Mouse (Mus musculus) forebrain, embryonic 10.5 days (tissue): ENCODE data around the gene Ggt1. TPM values are rescaled to one million over a fixed set of nuclear protein-coding genes. Genes with fewer than 3 reads are reported as not detected.
"Not testable (repeated sequence)": the region's sequence is repeated elsewhere in the genome, so short reads cannot be mapped to it uniquely, and the experiment has no call there.

Source experiments
- DNase-seq: peaks from one replicate; pipeline ENCODE4 v3.0.0-alpha.2; 2017; ENCODE audit warnings: low spot score; ENCODE audit errors: extremely low spot score
- H3K27ac ChIP-seq: fragments of 300-500 bp; sonication (generic); 2 replicates; pipeline ENCODE4 v1.5.1; 2016; ENCODE audit warnings: mild to moderate bottlenecking
- H3K27me3 ChIP-seq: fragments of 300-500 bp; sonication (generic); 2 replicates; pipeline ENCODE4 v1.6.1; 2016; ENCODE audit warnings: mild to moderate bottlenecking; ENCODE audit not compliant: poor library complexity, severe bottlenecking
- H3K36me3 ChIP-seq: fragments of 300-500 bp; sonication (generic); replicated peaks from 2 replicates; pipeline ENCODE4 v1.6.1; 2016; ENCODE audit warnings: mild to moderate bottlenecking, moderate library complexity
- H3K4me1 ChIP-seq: fragments of 300-500 bp; sonication (generic); 2 replicates; pipeline ENCODE4 v1.6.1; 2016
- H3K4me3 ChIP-seq: fragments of 300-500 bp; sonication (generic); 2 replicates; pipeline ENCODE4 v1.5.1; 2016; ENCODE audit warnings: mild to moderate bottlenecking, moderate library complexity
- H3K9me3 ChIP-seq: fragments of 300-500 bp; sonication (generic); 2 replicates; pipeline ENCODE4 v1.6.1; 2016; ENCODE audit warnings: mild to moderate bottlenecking, moderate library complexity
- WGBS: fragments of 180-500 bp; shearing (Covaris S2); methylation state at CpG from one replicate; pipeline ENCODE4 v1.1.7; 2016; 5-methylcytosine and 5-hydroxymethylcytosine counted together
- polyA plus RNA-seq: library from polyadenylated mRNA; unstranded; fragments of >200 nt; fragmentation: Nextera tagmentation; extraction: Ambion mirVana; gene quantifications from 2 replicates; pipeline ENCODE4 v1.2.1, GENCODE M21; 2016

The Ggt1 gene
- polyA plus RNA-seq, 1 experiment from 2014 or later = 2.3 TPM

DNA sequence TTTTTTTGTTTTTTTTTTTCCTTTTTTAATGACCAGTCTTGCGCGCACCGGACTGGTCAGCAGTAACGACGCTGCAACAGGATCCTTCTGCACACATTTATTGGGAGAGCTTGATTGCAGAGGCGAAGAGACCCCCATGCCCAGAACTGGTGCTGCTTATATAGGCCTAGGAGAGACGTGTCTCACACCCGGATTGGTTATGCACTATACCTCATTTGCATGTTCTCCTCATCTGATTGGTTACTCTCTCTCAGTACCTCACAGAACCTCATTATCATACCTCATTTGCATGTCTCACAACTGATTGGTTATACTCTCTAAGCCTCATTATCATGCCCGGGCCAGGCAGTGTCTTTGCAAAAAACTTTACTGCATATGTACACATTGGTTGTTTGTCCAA is 36.0 kb upstream of the Ggt1 start:
- H3K4me1 ChIP-seq, H3K4me3 ChIP-seq, H3K27ac ChIP-seq, H3K27me3 ChIP-seq, H3K9me3 ChIP-seq, DNase-seq: not testable (repeated sequence)
- 96% methylated on average over 9 of the region's 9 CpGs for WGBS
- H3K36me3 ChIP-seq = peaks cover 96% of the 10 kb centered on the region

GRCm38 (mm10) chr10:75530322-75530721 is 31.1 kb upstream of the Ggt1 start:
- Histone ChIP-seq H3K36me3 (peaks cover 97% of the 10 kb centered on the region), H3K27me3 (no peaks in the 10 kb centered on the region), H3K4me3 (no peak overlapping the region), H3K4me1 (no peaks in the 10 kb centered on the region), H3K9me3 (no peaks in the 10 kb centered on the region), H3K27ac (no peak overlapping the region)
- no peak for DNase-seq
- WGBS = 90% methylated on average over 2 of the region's 2 CpGs

DNA sequence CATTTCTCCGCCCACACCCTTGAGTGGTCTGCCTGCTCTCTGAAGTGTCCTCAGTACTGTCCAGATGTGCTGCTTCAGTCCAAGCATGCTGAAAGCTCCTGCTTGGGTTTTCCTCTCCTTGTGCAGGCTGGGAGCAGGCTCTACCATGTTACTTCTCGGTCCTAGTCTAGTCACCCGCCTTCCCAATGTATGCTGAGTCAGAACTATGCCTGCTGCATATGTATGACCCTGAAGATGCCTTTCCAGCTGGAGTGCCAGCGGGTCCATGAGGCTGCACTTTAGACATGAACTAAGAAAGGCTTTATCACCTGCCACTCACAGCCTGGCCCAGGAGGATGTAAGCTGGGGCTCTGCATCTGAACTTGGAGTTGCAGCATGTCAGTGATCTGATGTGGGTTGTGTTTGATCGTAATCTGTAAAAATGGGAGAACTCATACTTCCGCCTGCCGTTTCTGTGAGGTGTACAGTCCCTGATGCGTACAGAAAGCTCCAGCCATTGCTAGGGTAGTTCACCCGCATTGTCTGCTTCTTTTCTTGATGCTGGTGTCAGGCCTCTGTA is 29.8 kb upstream of the Ggt1 start:
- Histone ChIP-seq H3K27ac (no peak overlapping the region), H3K4me3 (no peak overlapping the region), H3K36me3 (peaks cover 97% of the 10 kb centered on the region), H3K27me3 (no peaks in the 10 kb centered on the region), H3K4me1 (no peaks in the 10 kb centered on the region), H3K9me3 (no peaks in the 10 kb centered on the region)
- DNase-seq = no peak
- WGBS = 95% methylated on average over 9 of the region's 9 CpGs

DNA sequence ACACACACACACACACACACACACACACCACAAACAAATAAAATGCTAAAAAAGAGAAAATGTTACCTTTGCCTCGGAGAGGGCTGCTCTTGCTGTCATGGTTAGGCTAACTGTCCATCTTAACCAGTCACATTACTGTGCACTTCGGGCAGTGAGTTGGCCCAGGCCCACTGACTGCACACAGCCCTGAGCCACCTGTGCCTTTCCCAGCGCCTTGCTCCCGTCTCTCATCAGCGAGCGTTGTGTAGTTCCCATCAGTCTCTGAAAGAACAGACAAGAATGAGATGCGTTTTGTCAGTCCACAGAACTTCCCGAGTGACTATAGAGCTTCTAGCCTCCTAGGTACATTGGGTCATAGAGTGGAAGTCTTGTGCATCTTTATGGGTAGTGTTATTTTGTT is 27.2 kb upstream of the Ggt1 start:
- no peak for DNase-seq
- 95% methylated on average over 8 of the region's 8 CpGs for WGBS
- Histone ChIP-seq H3K4me1 (no peaks in the 10 kb centered on the region), H3K27me3 (no peaks in the 10 kb centered on the region), H3K27ac (no peak overlapping the region), H3K36me3 (peaks cover 75% of the 10 kb centered on the region), H3K9me3 (no peaks in the 10 kb centered on the region), H3K4me3 (no peak overlapping the region)

DNA sequence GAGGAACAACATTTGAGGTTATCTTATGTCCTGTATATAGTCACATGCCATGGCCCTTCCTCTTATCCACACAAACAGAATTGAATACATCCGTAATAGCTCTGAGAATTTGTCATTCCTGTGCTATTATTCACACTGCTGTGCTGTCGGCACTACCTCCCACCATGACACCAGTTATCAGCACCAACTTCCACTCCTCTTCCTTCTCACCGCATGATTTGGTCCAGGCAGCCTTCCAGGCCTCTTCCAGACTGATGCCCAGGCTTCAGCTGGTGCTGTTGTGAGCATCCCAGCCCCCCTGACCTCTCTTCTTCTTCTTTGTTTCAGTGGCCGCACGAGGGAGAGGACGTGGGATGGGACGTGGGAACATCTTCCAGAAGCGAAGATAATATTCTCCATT is 26.5 kb upstream of the Ggt1 start:
- Histone ChIP-seq H3K4me1 (no peaks in the 10 kb centered on the region), H3K4me3 (no peak overlapping the region), H3K9me3 (no peaks in the 10 kb centered on the region), H3K27me3 (no peaks in the 10 kb centered on the region), H3K27ac (no peak overlapping the region), H3K36me3 (peaks cover 70% of the 10 kb centered on the region)
- DNase-seq = no peak
- 95% methylated on average over 8 of the region's 8 CpGs for WGBS

GRCm38 (mm10) chr10:75535423-75535822 is 26.0 kb upstream of the Ggt1 start:
- no peaks in the 10 kb centered on the region for H3K4me1 ChIP-seq
- DNase-seq = no peak
- H3K36me3 ChIP-seq = peaks cover 65% of the 10 kb centered on the region
- 91% methylated on average over 2 of the region's 2 CpGs for WGBS
- H3K27ac ChIP-seq = no peak overlapping the region
- no peaks in the 10 kb centered on the region for H3K27me3 ChIP-seq
- H3K9me3 ChIP-seq = no peaks in the 10 kb centered on the region
- no peak overlapping the region for H3K4me3 ChIP-seq

DNA sequence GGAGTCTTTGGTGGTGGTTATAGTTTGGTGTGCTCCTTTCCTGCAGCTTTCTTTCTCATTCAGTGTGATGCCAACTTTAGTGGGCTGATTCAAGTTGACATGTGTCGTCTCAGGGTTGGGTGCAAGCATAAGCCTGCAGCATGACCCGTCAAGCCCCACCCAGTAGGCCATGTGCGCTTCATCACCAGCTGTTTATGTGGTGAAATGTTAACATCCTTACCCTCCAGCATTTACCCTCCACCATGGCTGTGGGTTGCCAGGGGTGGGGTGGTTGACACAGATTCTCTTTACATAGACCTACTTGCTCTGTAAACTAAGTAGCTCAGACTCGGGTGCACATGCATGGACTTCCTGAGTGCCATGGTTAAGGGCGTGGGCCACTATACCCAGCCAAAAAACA is 25.3 kb upstream of the Ggt1 start:
- Histone ChIP-seq H3K9me3 (no peaks in the 10 kb centered on the region), H3K27ac (no peak overlapping the region), H3K27me3 (no peaks in the 10 kb centered on the region), H3K4me3 (no peak overlapping the region), H3K4me1 (no peaks in the 10 kb centered on the region), H3K36me3 (peaks cover 58% of the 10 kb centered on the region)
- DNase-seq = no peak
- WGBS = 94% methylated on average over 5 of the region's 5 CpGs

DNA sequence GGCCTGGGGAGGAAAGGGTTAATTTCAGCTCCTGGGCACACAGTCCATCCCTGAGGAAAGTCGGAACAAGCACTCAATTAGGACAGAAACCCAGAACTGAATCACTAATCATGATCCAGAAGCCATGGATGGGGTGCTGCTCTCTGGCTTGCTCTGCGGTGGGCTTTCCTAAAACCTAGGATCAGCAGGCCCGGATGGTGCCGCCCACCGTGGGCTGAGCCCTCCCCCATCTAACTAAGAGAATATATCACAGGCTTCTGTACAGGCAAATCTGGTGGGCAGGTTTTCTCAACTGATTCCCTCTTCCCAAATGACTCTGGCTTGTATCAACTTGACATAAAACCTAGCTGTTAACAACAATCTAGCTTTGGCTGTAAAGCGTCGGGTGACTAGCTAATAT is 13.5 kb upstream of the Ggt1 start:
- H3K36me3 ChIP-seq = no peaks in the 10 kb centered on the region
- H3K27ac ChIP-seq = no peak overlapping the region
- 86% methylated on average over 7 of the region's 7 CpGs for WGBS
- no peak for DNase-seq
- H3K9me3 ChIP-seq = peaks cover 8% of the 10 kb centered on the region; the same call in 1 of the 2 replicates
- H3K4me3 ChIP-seq = no peak overlapping the region
- peaks cover 7% of the 10 kb centered on the region; the same call in 1 of the 2 replicates for H3K4me1 ChIP-seq
- no peaks in the 10 kb centered on the region for H3K27me3 ChIP-seq

DNA sequence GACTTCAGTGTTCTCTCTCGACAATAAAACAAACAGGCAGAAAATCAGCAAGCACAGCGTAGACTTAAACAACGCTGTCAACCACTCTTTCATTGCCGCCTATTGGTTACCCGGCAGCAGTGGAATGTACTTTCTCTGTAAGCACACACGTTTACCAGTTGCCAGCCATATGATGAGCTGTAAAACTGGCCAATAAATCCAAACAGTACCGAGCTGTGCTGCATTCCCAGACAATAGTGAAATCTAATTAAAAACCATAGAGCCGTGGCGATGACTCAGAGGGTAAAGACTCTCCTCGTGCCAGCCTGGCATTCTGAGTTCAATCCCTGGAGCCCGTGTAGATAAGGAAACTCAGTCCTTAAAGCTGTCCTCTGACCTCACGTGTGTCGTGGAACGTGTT is 12.9 kb upstream of the Ggt1 start:
- H3K36me3 ChIP-seq = no peaks in the 10 kb centered on the region
- no peak for DNase-seq
- H3K4me3 ChIP-seq = no peak overlapping the region
- H3K27me3 ChIP-seq = no peaks in the 10 kb centered on the region
- H3K27ac ChIP-seq = no peak overlapping the region
- H3K9me3 ChIP-seq = peaks cover 8% of the 10 kb centered on the region; the same call in 1 of the 2 replicates
- 87% methylated on average over 14 of the region's 14 CpGs for WGBS
- peaks cover 10% of the 10 kb centered on the region; the same call in 1 of the 2 replicates for H3K4me1 ChIP-seq

- peaks cover 10% of the 10 kb centered on the region; the same call in 1 of the 2 replicates for H3K4me1 ChIP-seq
- H3K36me3 ChIP-seq = no peaks in the 10 kb centered on the region
- H3K27ac ChIP-seq = no peak overlapping the region
- WGBS = 86% methylated on average over 7 of the region's 7 CpGs
- H3K9me3 ChIP-seq = peaks cover 4% of the 10 kb centered on the region; the same call in 1 of the 2 replicates
- no peak for DNase-seq
- no peak overlapping the region for H3K4me3 ChIP-seq
- H3K27me3 ChIP-seq = no peaks in the 10 kb centered on the region
These were observed 11.5 kb upstream of the Ggt1 start for GRCm38 (mm10) chr10:75549886-75550285.

DNA sequence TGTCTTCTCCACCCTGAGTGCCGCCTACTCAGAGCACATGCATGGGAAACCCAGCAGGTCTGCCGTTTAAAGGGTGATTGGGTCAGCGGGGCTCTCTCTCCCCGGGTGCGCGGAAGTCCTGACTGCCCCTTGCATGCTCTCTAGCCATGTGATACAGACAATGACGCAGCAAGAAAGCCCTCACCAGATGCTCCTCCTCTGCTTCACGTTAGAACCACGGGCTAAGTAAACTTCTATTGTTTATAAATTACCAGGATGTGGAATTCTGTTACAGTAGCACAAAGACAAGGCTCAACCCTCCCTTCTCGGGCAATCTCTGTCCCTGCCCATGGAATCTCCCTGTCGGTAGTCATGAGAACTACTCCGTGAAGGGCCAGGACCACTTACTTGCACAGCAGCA is 10.2 kb upstream of the Ggt1 start:
- H3K9me3 ChIP-seq = no peaks in the 10 kb centered on the region
- H3K27ac ChIP-seq = no peak overlapping the region
- DNase-seq = no peak
- peaks cover 16% of the 10 kb centered on the region for H3K4me1 ChIP-seq
- H3K27me3 ChIP-seq = peaks cover 2% of the 10 kb centered on the region; the same call in 1 of the 2 replicates
- 57% methylated on average over 12 of the region's 12 CpGs for WGBS
- no peak overlapping the region for H3K4me3 ChIP-seq
- no peaks in the 10 kb centered on the region for H3K36me3 ChIP-seq

- Histone ChIP-seq H3K4me1 (peaks cover 25% of the 10 kb centered on the region), H3K27me3 (peaks cover 11% of the 10 kb centered on the region), H3K27ac (no peak overlapping the region), H3K9me3 (no peaks in the 10 kb centered on the region), H3K36me3 (no peaks in the 10 kb centered on the region), H3K4me3 (no peak overlapping the region)
- no peak for DNase-seq
- 81% methylated on average over 2 of the region's 2 CpGs for WGBS
These were observed 9.3 kb upstream of the Ggt1 start for GRCm38 (mm10) chr10:75552106-75552505.

DNA sequence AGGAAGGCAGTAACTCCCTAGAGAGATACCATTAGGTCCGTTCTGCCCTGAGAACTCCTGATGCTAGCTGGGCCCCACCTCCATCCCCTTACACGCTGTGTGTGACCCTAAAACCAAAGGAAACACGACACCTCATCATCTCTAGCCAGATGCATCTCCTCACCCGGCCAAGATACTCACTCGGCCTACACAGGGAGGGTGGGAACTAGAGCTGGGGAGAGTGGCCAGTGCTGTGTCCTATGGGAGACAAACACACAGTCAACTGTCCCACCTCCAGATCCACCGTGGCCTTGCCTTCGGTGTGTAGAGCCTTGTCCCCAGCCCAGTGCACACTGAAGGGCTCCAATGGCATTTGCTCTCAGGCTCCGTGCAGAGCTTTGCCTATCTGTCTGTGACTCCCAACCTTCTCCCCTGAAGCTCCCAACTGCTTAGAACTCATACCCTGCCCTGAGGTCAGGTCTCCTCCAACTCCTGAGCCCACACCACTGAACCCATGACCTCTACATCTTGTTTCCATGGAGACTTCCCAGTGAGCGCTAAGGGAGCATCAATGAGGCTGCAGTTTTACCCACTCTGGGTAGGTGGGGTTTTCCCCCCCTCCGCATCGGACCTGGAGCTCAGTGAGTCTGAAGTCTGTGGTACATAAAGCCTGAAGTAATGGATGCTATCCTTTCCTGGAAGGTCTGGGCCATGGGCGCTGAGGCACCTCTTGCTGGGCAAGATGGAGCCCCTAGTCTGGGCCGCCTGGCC is 8.5 kb upstream of the Ggt1 start:
- no peaks in the 10 kb centered on the region for H3K36me3 ChIP-seq
- 75% methylated on average over 13 of the region's 13 CpGs for WGBS
- no peak overlapping the region for H3K27ac ChIP-seq
- no peaks in the 10 kb centered on the region for H3K9me3 ChIP-seq
- H3K4me1 ChIP-seq = peaks cover 27% of the 10 kb centered on the region
- H3K4me3 ChIP-seq = no peak overlapping the region
- peaks cover 19% of the 10 kb centered on the region for H3K27me3 ChIP-seq
- no peak for DNase-seq
